Mouse (Mus musculus): ENCODE measurements at regions not wholly inside any gene's neighbourhood (a gene's known extent, or its start where the extent isn't known, plus 50 kb on each side); places are given as distances from the start of the nearest gene placed in this dataset.

DNA sequence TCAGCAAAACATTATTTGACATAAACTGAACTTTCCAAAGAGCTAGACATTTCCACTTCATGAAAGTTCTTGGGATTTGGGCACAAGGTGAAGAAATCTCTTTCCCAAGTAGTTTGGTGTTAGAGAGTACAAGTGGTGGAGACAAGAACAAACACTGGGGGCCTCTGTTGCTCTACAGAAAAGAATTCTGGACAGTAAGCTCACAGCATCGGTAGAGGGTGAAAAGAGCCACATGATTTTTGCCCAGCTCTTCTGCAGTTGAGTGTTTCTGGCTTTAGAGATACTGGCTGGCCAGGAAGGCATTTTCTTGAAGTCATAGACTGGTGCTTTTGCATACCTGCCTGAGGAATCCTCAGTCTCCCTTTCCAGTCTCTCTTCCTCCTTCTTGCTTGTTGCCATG, 127.8 kb downstream of the Stk31 start:
- DNase-seq, result peak; percentile 36

GRCm38 (mm10) chr6:49523696-49524095, 128.3 kb downstream of the Stk31 start:
- no peak for DNase-seq

DNA sequence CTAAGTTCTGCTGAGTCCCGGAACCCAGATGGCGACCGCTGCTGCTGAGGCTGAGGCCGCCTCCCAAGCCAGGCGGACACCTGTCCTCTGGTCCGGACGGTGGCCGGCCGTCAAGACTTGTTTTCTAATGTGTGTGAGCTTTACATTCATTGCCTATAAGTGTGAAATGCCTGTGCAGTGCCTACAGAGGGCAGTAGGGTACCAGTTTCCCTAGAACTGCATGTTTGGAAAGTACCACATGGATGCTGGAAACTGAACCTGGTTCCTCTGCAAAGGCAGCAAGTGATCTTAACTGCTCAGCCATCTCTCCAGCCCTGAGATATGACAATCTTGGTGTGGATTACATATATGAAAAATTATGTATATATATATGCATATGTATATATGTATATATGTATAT, 138.6 kb downstream of the Stk31 start:
- DNase-seq, result no peak

DNA sequence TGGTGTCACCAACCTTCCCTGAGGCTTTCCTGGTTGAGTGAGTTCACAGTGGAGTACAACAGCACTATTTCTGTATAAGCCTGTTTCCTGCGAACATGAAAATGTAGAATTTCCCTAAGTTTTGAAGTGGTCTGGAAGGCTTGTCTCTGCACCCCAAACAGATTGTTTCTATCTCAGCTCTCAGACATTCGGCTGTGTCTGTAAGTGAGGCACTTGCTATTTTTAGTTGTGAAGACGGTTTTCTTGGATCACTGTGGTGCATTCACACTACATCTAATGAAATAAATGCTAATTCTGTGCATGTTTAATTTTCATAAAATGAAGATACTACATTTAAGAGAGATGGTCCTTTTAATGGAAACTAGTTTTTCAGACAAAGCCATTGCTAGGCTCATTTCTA, 139.1 kb downstream of the Stk31 start:
- DNase-seq, result no peak

- no peak for DNase-seq
These were observed 149.5 kb downstream of the Stk31 start for GRCm38 (mm10) chr6:49544946-49545345.

DNA sequence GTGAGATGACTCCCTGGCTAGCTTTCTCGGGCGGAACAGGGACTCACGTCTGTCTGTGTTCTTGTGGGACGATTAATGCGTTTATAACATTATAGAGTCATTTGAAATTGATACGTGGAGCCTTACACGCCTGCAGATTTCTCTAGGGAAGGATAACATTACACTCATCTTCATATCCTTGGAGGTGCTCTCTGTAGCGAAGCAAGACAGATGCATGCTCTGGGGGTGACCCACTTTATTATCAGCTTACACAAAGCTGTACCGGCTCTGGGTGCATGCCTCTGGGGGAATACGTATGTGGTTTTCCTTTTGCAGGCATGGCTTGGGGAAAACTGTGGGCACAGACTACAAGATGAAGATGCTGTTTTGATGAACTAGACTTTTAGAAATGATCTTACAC, 159.7 kb downstream of the Stk31 start:
- no peak for DNase-seq

- no peak for DNase-seq
These were observed 163.1 kb downstream of the Stk31 start for GRCm38 (mm10) chr6:49558508-49558907.

DNA sequence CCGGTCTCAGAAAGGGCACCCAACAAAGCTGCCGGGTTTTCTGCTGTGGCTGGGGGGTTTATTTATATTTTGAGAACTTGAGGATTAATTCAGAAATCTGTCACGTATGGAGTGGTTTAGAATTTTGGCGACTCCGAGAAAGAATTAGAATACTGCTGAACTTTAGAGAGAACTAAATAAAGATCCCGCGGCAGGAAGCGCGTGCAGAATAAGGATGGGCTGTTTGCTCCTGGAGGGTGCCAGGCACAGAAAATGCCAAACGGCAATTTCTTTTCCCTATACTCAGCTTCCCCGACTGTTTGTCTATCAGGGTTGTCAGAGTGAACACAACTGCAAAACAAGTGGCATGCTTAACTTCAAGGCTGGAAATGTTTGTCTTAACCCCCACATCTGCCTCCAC, 163.7 kb downstream of the Stk31 start:
- DNase-seq, result no peak

- DNase-seq, result no peak
These were observed 182.9 kb downstream of the Stk31 start for GRCm38 (mm10) chr6:49578340-49578739.

DNA sequence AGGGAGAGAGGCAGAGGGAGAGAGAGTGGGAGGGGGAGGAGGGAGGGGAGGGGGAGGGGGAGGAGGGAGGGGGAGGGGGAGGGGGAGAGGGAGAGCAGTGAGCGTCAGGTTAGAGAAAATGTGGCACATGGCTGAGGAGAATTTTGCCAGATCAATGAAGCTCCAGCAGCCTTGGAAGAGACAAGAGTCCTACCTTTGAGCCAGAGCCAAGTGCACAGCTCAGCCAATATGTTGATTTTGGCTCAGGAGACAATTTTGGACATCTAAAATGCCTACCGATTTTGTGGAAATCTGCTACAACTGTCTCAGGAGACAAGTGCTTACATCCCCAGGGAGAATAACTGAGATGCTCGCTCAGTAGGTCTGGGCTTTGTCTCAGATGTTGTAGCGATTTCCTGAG, 184.3 kb downstream of the Stk31 start:
- no peak for DNase-seq

DNA sequence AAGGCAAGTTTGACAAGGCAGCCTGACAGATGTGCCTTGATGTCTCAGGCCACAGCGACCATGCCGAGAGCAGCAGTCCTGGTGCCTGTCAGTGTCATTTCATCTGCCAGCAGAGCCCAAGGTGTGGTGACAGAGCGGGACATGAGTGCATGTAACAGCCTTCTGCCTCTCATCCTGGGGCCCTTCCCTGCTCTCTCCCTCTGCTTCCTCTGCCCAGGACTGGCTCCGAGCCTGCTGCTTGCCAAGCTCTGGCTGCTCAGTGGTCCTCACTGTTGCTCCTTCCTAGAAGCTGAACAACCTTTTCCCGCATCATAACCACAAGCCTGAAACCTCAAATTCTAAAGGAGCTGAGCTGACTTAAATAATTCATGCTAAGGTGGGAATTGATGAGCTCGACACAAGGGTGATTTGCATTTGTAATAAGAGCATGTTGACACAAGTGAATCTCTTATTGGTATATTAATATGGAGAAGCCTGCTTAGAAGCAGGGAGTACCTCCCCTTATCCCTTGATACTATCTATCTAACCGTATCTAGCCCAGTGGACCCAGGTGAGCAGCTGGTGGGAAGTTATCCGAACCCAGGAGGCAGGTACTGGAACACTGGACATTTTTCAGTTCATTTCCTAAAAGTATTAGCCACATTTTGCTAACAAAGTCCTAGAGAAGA, 186.8 kb downstream of the Stk31 start:
- DNase-seq, result no peak

GRCm38 (mm10) chr6:49586553-49586952, 191.1 kb downstream of the Stk31 start:
- no peak for DNase-seq

- DNase-seq, result no peak
These were observed 193.3 kb downstream of the Stk31 start for GRCm38 (mm10) chr6:49588677-49589076.

DNA sequence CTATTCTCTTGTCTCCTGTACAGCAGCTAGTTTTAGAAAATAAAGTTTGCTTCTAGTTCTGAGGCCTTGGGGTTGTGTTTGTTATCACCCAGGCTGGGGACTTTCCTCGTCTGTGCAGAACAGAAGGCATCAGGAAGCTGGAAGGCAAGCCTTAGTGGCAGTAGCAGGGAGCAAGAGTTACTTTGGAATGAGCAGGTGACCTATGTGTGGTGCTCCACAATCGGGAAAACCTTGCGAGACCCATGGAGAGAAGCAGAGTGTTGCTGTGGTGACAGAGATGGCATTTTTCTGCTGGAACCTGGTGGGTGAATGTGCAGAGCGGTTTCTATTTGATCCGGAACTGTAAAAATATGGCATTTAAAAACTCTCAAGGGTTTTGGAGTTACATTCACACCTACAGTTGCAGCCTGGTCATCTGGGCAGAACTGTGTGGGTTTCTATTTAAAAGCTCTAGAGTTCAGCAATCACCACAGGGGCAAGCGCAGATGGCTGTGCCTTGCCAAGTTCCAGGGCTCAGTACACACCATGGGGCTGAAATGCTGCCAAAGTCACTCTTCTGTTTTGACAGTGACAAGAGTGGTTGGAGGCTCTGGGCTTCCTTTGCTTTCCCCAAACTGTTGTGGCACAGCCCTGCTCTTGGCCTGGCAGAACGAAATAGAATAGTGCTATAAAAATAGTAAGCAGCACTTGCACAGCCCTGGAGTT, 195.7 kb downstream of the Stk31 start:
- DNase-seq, result no peak

GRCm38 (mm10) chr6:49591632-49592000, 196.2 kb downstream of the Stk31 start:
- DNase-seq, result no peak

DNA sequence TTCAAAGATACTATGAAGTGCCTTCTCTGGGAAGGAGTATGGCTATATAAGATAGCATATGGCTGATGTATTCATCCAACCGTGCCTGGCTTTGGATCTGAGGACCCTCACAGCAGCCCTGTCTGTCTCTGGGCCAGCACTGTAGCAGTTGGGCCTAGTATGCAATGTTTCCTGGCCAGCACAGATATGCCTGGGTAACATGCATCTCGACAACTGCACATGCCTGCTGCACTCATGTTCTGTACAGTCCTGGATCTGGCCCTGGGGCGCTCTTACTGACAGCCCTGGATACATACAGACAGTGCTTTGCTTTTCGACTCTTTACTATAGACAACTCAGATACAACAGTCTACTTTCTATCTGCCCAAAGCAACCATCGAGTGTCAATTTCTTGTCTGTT, 197.3 kb downstream of the Stk31 start:
- DNase-seq, result no peak

- no peak for DNase-seq
These were observed 207.8 kb downstream of the Stk31 start for GRCm38 (mm10) chr6:49603201-49603600.

- peak; percentile 14 for DNase-seq
These were observed 208.4 kb downstream of the Stk31 start for GRCm38 (mm10) chr6:49603844-49604243.

DNA sequence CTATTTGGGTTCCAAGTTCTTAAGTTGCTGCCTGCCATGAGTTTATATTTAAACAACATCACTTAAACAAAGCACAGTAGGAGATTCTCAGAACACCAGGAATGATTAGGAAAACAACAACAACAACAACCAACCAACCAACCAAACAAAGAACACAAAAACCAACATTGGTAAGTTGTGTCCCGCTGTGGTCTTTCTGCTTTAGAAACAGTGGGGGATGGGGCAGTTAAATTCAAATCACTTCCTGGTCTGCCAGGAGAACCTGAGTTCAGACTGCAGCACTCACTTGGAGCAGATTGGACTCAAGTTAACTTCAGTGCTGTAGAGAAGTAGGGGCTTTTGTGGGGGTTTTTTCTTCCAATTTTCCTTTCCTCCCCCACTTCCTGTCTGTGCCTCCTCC, 210.6 kb downstream of the Stk31 start:
- DNase-seq, result no peak

DNA sequence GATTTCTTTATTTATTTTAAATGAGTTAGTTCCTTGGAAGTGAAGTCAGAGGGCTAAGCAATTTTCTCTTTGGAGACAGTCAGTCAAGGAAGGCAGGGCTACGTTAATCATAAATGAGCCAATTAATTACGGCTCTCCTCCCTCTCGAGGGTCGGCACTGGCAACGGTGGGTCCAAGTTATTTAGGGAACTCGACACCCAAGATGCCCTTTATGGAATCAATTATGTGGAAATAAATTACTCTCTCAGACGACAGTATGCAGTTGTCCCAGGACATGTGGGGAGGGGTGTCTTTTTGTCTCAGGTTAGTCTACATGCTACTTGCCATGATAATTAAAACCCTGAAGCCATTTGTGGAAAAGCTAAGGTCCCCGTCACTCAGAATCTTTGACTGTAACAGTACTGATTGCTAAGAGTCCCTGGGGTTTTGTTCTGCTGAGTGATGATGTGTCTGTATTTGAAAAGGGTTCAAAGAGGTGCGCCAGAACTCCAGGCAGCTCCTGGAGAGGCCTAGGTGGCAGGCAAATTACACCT, 211.3 kb downstream of the Stk31 start:
- peak; percentile 5 for DNase-seq

DNA sequence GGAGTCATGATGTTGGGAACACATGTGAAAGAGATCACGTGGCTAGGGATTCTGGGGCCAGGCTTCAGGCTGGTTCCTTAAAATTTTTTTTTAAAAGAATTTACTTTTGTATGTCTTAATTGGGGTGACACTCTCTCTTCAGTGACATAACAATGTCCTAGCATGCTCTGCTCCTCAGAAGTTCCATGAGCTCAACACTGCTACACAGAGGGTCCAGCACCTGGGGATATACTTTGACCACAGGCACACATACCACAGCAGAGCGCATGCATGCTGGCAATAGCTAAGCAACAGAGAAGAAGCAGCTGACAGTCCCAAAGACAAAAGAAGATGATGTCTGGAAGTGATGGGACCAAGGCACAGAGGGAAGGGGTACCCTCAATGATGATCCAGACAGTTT, 198.4 kb upstream of the Npy start:
- DNase-seq, result no peak

GRCm38 (mm10) chr6:49624564-49624963, 197.9 kb upstream of the Npy start:
- DNase-seq, result no peak

GRCm38 (mm10) chr6:49633470-49634095, 188.9 kb upstream of the Npy start:
- DNase-seq, result peak; percentile 28

GRCm38 (mm10) chr6:49637654-49638053, 184.9 kb upstream of the Npy start:
- DNase-seq, result no peak

Data from embryo, embryonic 11 days (tissue).